Mouse (Mus musculus) T-helper 1 cell (primary cell): ENCODE measurements around the gene Armh3.
"Not testable (repeated sequence)": the region's sequence is repeated elsewhere in the genome, so short reads cannot be mapped to it uniquely, and the experiment has no call there.

Experiments
- in situ Hi-C: fragments of 300-600 bp; cut with MboI, MseI; formaldehyde crosslinking; loops from one replicate; pipeline ENCODE4 v1.15.1; 2025; ENCODE audit warnings: high pct_unique_total_duplicates

The Armh3 gene

DNA sequence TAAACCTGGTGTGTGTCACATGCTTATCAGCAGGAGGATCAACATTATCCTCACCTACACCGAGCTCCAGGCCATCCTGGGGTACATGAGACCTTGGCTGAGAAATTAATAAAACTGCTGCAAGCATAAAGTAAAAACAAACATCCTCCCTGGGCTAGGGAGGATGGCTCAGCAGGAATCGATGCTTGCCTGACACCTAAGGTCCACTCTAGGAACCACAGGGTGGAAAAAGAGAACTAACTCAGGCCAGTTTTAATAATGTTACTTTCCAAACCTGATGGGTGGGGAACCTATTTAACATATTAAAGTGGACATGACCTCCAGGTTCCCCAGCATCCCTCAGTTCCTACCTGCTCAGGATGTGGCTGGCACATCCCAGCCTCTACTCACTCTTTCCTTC lies 167.6 kb downstream of the Armh3 start:
- in situ Hi-C loops = no loop called here

DNA sequence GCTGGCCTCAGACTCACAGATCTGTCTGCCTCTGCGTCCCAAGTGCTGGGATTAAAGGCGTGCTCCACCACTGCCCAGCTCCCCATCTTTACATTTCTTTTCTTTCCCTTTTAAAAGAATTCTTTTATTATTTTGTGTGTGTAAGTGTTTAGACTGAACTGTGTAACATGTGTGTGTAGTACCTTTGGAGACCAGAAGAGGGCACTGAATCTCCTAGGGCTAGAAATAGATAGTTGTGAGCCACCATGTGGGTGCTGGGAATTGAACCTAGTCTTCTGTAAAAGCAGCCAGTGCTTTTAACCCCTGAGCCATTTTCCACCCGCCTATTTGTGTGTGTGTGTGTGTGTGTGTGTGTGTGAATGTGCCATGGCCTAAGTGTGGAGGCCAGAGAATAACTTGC lies 170.6 kb downstream of the Armh3 start:
- in situ Hi-C loops = loop anchor here (10.0 kb wide), 1 partner anchor 97 kb away; no protein-coding TSS in a partner anchor

DNA sequence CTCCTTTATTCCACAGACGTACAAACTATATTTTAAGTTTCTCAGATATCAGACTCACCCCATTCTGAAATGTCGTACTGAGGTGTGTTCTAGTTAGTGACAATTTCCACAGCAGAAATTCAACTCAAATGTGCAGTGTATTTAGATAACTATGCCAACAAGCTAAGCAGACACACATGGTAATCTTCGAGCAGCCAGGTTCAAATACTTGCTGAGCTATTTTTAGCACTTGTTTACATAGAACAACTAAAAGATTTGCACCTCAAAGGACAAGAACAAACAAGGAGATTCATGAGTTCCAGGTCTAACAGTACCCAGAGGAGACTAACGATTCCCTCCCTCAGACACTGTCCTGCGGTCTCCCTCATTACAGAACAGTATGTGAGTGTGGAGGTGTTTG lies 171.2 kb downstream of the Armh3 start:
- in situ Hi-C loops = loop anchor here (10.0 kb wide), 1 partner anchor 98 kb away; no protein-coding TSS in a partner anchor

DNA sequence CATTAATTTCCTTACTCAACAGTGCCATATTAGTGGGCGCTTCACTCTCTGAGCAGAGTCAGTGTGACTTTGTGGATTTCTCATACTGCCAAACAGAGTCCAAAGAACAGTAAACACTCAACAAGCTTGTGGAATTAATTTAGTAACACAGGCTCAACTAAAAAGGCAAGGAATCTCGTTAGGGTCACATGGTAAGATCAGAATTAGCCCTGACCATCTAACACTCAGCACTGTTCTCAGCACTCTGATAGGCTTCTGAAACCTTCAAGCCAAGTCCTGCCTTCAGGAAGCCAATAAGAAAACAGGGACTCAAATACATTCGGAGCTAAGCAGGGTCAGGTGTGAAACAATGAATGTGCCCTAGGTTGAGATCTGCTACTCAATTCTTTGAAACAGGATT lies 172.1 kb downstream of the Armh3 start:
- in situ Hi-C loops = loop anchor here (10.0 kb wide), 1 partner anchor 99 kb away; no protein-coding TSS in a partner anchor

DNA sequence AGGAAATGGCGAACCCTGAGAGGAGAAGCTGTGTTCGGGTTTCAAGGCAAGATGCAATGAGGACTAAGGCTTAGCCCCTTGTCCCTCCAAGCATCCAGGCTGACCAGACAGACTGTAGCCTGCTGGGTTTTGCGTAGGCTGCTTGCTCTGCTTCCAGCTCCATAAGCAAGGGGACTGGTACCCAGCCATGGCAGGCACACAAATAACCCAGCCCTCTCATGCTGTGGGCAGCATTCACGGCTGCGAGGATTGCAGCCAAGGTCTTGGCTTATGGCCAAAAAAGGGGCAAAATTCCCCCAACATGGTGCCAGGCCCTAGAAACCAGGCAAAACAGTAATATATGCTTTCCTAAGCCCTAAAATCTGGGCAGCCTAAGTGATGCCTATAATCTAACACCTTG lies 176.5 kb downstream of the Armh3 start:
- in situ Hi-C loops = loop anchor here (10.0 kb wide), 1 partner anchor 103 kb away; no protein-coding TSS in a partner anchor

DNA sequence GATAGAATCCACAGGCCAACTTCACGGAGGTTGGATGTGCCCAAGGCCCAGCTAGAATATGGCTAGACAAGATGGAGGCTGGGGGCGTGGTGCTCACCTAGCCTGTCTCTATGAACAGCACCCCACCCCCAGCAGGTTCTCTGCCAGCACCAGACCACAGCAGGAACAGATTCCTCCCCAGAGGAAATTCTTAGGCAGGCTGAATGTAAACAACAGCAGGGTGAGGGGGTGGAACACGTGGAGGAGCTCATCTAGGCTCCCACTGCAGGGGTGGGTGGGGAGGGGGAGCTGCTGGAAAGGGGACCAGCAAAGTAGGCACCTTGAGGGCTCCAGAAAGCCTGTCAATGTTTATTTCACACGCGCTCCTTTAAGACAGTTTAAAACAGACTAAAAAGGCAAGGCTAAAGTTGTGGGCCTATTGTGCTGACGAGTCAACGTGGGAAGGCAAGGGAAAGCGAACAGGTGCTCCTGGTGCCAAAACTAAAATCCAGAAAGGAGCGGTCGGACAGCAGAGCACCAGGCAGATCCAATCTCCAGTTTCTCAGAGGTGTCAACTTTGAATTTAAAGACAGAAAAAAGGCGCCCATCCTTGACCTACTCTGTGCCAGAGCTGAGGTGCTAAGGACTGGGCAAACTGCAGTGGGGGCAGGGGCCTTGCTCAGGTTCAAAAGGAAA lies 180.3 kb downstream of the Armh3 start:
- in situ Hi-C loops = no loop called here

DNA sequence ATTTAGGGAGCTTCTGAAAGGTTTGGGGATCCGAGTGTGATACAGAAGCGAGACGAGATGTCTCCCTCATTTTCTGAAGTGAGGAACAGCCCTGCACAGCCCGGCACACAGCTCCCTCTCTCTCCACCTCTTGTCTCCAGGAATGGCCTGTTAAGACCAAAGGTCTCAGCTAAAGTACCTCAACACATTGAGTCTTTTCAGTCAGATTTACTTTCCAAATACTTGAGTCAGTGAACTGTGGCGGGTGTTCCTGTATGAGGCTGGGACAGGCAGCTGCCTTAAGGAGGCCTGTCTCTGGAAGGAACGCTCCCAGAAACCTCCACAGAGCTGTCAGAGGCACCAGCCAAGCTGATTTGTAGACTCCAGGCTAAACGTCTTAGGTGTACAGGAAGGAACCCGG lies 181.6 kb downstream of the Armh3 start:
- in situ Hi-C loops = no loop called here

DNA sequence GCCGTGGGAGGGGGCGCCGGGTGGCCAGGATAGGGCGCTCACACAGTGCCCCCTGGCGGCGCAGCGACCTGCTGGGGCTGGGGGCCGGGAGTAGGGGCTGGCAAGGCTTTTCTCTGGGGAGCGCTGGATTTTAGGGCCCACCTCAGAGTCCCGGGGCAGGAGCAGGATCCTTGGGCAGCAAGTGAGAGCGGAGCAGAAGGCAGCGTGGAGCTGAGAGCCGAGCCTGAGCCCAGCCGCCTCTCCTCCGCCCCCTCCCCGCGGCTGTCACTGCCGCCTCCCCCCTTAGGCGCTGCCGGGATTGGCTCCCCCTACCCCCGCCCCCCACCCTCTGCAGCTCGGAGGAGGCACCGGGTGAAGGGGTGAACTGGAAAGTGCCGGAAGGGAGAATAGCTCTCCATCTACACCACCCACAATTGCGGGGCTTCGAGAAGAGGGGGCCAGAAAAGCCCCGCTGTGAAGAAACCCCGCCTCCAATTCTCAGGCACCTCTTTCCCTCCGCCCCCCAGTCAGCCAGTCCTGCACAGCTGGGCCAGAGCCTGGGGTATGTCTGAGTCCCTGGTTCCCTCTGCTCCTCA lies 182.4 kb downstream of the Armh3 start, which contains the start of gene Kcnip2:
Gene Kcnip2, minus strand, starts transcription at position 231 of the 575 bp plus-strand sequence.
- in situ Hi-C loops = no loop called here

DNA sequence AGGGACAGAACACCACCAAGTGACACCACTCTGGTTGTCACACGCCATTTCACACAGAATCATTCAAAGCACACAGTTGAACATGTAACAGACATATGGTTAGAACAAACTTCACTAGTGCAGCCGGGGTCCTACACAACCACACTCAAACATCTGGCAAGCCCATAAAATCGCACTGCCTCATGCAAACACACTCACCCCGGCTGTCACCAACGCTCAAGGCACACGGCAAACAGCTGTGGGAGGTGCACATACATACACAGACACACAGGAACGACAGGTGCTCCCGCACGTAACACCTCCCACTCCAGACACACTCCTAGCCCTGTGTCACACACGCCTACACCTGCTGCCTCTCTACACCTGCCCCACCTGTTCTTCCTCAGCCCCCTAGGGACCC lies 183.1 kb downstream of the Armh3 start:
- in situ Hi-C loops = no loop called here

DNA sequence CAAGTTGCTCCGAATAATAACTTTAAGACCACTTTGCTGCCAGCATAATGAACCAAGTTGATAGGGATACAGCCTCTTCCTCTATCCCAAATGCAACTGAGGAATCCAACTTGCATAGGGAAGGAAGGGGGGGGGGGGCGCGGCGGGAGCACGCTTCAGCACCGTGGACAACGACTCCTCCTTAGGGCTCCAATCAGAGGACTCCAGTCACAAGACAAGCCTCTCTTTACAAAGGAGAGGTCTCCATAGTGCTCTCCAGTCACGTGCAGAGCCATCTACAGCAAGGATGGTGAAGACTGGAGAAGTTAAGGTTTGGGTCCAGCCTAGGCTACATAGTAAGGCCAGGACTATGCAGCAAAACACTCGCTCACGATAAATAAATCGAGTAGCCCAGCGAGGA lies 184.5 kb downstream of the Armh3 start:
- in situ Hi-C loops = no loop called here

DNA sequence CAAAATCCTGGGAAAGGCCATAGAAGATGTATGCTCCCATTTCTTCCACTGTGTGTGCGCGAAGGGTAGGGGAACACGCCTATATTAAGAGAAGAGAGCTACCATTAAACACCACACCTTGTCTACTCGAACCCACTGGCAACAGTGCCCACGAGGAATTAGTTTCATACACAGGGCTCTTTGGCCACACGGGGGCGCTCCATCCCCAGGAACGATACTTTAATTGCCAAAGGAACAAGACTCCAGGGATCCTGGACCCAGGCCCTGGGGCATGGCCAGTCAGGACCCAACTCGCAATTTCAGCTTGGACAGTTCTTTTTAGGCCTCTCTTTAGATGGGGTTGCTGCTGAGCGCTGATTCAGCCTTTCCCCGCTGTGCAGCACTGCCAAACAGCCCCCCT lies 185.0 kb downstream of the Armh3 start:
- in situ Hi-C loops = no loop called here

DNA sequence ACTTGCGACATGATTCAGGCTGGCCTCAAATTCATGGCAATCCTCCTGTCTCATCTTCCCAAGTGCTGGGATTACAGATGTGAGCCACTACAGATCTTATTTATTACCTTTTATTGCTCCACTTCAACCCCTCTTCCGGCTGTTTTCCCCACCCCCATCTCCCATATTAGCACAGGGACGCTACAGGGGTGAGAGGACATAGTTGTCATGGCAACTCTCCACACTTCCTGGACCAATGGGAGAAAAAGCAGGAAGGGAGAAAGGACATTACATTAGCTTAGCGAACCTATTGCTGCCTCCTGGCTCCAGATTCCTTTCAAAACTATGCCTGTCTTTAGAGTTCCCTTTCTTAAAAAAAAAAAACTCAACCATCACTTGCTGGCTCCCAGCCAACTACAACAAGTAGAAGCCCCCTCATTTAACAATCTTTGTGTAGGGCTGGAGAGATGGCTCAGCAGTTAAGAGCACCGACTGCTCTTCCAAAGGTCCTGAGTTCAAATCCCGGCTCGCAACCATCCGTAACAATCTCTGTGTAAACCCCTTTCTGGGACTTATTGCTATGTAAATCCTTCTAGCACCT lies 185.5 kb downstream of the Armh3 start:
- in situ Hi-C loops = no loop called here

DNA sequence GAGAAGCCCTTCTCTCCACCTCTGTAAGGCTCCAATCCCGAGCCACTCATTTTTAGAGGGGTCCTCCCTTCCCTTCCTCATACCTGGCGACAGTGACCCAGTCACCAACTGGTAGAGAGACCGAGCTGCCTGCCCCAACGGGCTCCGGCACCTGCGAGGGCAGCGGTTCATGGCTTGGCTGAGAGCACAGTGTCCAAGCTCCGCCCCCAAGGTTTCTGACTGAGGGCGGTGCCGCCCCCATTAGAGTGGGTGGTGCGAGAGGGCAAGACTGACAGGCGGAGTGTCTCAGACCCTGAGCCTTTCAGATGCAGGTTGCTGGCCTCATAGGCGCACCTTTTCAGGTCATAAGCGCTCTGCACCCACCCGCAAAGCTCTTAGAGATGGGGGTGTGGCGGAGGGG lies 186.2 kb downstream of the Armh3 start:
- in situ Hi-C loops = no loop called here

DNA sequence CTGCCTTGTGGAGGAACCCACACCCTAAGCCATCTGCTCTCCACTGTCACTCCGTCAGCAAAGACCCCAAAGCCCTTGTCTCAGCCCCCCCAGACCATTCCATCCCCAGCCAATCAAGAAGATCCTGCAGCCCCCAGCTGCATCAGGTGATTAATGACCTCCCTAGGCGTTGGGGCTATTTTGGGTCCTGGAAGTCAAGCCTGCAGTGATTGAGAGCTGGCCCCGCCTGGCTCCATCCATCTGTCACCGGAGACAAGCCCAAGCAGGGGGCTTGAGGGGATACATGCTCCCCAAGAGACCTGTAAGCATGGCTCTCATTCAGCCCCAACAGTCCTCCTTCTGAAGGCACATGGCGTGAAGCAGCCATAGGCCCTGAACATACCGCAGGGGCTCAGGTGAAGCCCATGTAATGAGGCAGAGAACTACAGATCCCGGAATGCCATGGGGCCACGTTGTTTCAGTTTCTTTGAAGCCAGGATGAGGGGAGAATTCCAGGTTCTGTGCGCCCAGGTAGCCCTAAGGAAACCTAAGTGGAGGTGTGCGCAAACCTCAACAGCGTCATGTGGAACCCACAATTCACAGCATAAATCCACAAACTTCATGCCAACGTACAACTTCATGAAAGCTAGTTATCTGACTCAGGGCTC lies 187.1 kb downstream of the Armh3 start:
- in situ Hi-C loops = no loop called here

DNA sequence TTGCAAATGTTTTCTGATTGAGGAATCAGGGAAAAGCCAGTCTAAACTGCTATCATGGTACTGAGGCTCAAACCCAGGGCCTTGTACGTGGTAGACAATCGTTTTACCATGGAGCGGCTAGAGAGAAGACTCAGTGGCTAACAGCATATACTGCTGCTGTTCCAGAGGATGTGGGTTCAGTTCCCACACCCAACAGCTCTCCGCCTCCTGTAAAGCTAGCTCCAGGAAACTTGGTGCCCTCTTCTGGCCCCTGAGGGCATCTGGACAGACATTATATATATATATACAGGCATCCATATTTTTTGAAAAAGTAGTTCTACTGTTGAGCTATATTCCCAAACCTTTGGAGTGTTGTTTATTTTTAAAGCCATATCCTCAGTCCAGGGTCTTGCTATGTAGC lies 190.6 kb downstream of the Armh3 start:
- in situ Hi-C loops = no loop called here

DNA sequence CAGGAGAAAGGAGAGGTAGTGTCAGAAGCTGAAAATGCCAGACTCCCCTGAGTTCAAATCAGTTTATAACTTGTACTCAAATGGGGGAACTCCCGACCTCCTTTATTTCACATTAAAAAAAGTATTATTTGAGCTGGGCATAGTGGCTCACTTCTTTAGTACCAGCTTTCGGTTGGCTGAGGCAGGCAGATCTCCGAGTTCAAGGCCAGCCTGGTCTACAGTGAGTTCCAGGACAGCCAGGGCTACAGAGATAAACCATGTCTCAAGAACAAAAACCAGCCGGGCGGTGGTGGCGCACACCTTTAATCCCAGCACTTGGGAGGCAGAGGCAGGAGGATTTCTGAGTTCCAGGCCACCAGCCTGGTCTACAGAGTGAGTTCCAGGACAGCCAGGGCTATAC lies 192.5 kb downstream of the Armh3 start:
- in situ Hi-C loops = not testable (repeated sequence)

DNA sequence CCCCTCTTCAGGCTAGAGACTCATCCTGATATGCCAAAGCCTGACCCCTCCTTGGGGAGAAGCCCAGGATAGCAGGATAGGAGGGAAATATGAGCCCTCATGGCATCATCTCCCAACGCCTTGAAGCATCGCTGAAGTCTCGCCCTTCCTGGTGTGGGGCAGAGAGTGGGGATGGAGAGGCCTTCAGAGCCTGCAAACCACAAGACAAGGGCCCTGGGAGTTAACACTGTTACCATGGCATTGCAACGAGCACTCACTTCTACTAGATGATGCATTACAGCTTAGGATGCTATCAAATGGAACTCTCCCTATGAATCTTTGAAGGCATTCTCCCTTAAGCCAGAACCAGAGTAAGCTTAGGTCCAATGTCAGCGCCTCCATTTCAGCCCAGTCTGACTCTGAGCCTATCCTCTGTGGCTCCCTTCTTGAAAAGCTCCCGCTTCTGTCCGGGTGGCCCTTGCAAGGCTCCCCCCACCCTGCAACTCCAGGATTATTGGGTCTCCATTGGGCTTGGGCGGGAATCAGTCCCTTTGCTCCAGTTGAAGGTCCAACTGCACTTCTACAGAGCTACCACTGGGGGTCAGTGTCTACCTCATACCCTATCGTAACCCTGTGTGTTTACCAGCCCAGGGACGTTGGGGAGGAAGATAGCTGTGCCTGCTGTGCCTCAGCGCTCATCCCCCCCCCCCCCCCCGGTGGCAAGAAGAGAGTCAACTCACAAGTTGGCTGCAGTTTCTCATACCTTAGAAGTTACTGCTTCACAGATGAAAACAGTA lies 193.5 kb downstream of the Armh3 start:
- in situ Hi-C loops = no loop called here

DNA sequence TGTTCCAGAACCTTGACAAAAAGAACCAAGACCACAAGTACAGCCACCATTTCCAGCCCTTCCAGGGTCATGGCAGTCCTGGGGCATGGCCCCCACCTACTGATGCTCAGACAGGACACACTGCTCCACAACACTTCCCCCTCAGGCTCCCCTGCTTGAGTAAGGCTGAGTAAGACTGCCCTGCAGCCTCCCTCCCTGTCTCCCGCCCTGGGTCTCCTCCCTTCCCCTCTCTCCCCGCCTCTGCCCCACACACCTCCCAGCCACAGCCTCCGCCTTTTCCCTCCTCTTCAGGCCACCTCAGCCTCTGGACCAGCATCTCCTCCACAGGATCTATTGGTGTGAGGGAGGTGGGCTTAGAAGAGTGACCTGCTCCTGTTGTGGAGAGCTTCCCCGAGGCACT lies 194.9 kb downstream of the Armh3 start:
- in situ Hi-C loops = no loop called here

DNA sequence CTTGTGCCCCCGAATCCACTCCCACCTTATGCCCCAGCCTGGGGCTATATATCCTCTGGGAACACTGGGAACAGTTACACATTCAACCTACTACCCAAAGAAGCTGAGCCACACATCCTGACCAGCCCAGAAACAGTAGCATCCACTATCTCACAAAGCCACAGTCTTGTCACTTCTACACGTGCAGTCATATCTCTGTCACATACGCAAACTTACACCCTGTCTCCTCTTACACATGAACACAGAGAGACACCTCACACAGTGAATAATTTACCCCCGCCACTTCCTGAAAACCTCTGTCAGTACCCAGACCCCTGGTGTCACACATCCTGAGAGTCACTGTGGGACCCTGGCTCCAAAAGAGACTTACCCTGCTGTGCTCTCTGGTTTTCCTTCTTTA lies 195.6 kb downstream of the Armh3 start:
- in situ Hi-C loops = no loop called here

DNA sequence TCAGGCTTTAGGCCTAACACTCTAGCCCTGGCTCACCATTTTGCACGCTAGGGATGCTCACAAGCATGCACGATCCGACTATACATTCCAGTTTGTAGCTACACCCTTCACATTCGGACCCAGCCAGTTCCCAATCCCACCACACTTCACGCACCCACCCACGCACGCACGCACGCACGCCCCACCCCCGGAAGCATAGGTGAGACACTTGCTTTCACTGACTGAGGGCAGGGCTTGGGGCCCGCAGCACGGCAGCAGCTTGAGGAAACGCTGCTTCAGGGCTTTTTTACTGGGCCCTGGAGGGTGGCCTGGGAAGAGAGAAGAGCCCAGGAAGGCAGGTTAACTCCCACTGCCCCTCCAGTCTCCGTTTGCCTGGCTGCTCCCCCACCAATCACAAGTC lies 201.4 kb downstream of the Armh3 start:
- in situ Hi-C loops = loop anchor here (10.0 kb wide), 1 partner anchor 208 kb away; the partner anchor contains the start of gene Hps6

DNA sequence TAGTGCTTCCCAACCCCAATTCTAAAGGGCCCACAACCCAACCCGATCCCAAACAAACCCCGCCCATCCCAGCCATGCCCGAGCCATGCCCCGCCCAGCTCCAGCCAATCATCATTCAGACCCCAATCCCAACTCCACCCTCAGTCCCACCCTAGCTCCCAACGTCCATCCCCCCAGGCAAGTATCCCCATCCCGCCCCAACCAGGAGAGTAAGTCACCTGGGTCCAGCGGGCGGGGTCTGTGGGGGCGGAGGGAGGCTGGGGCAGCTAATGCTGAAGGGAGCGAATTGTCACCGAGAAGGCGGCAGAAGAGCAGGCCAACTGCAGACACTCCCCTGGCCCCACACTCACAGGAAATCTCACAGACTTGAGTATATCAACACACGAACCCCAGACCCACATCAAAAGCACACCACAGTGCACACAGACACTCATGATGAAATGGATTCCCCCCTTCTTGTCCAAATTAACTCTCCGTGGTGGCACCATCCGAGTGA lies 202.2 kb downstream of the Armh3 start:
- in situ Hi-C loops = loop anchor here (10.0 kb wide), 1 partner anchor 209 kb away; the partner anchor contains the start of gene Hps6
